Mouse (Mus musculus) thymus, adult 2 months (tissue): Measurements from ENCODE around the gene Tmem132d.

Experiments
- CTCF ChIP-seq: fragments of 200-500 bp; IDR thresholded peaks from 2 replicates; pipeline ENCODE4 v1.5.1; 2012; ENCODE audit warnings: mild to moderate bottlenecking, control low read depth, low read length, moderate library complexity, borderline replicate concordance; ENCODE audit not compliant: control insufficient read depth, poor library complexity, insufficient read depth; ENCODE audit errors: extremely low read depth
- POLR2A ChIP-seq: fragments of 200-500 bp; IDR thresholded peaks from 2 replicates; pipeline ENCODE4 v1.6.1; 2012; ENCODE audit warnings: mild to moderate bottlenecking, low read length, control low read depth, moderate library complexity; ENCODE audit not compliant: control insufficient read depth, poor library complexity, insufficient read depth; ENCODE audit errors: extremely low read depth

GRCm38 (mm10) chr5:128302387-128302786 is 130.5 kb downstream of the Tmem132d start:
- TF ChIP-seq CTCF (no peak), POLR2A (no peak)
